Mouse (Mus musculus) limb, embryonic 11.5 days (tissue): Measurements from ENCODE around the gene Fcer1g. TPM values are rescaled to one million over a fixed set of nuclear protein-coding genes. Genes with fewer than 3 reads are reported as not detected.

Experiments used
- ATAC-seq: fragments of 200-750 bp; cut with Nextera tagmentation; 2 replicates; pipeline ENCODE4 v1.8.0; 2017; ENCODE audit warnings: low read depth; ENCODE audit not compliant: insufficient number of reproducible peaks, low FRiP score, low TSS enrichment
- DNase-seq: peaks from one replicate; pipeline ENCODE4 v3.0.0-alpha.2; 2015; ENCODE audit warnings: low spot score
- H3K27ac ChIP-seq: fragments of 300-500 bp; sonication (generic); replicated peaks from 2 replicates; pipeline ENCODE4 v1.5.1; 2014; ENCODE audit warnings: low read depth, mild to moderate bottlenecking, low read length
- H3K27me3 ChIP-seq: fragments of 300-500 bp; sonication (generic); 2 replicates; pipeline ENCODE4 v1.6.1; 2014; ENCODE audit warnings: mild to moderate bottlenecking, low read length, mixed read lengths; ENCODE audit not compliant: control insufficient read depth, insufficient read depth
- H3K36me3 ChIP-seq: fragments of 300-500 bp; sonication (generic); 2 replicates; pipeline ENCODE4 v1.6.1; 2014; ENCODE audit warnings: mild to moderate bottlenecking, low read length, moderate library complexity, mixed read lengths; ENCODE audit not compliant: control insufficient read depth, insufficient read depth
- H3K4me1 ChIP-seq: fragments of 300-500 bp; sonication (generic); 2 replicates; pipeline ENCODE4 v1.6.1; 2014; ENCODE audit warnings: low read length, mixed read lengths; ENCODE audit not compliant: control insufficient read depth, insufficient read depth
- H3K4me2 ChIP-seq: fragments of 300-500 bp; sonication (generic); 2 replicates; pipeline ENCODE4 v1.6.1; 2014; ENCODE audit warnings: low read depth, mild to moderate bottlenecking, moderate library complexity; ENCODE audit not compliant: severe bottlenecking
- H3K4me3 ChIP-seq: fragments of 300-500 bp; sonication (generic); 2 replicates; pipeline ENCODE4 v1.5.1; 2014; ENCODE audit warnings: low read depth, low read length
- H3K9ac ChIP-seq: fragments of 300-500 bp; sonication (generic); 2 replicates; pipeline ENCODE4 v1.6.1; 2014; ENCODE audit warnings: mild to moderate bottlenecking, low read length
- H3K9me3 ChIP-seq: fragments of 300-500 bp; sonication (generic); 2 replicates; pipeline ENCODE4 v1.6.1; 2016; ENCODE audit warnings: low read length; ENCODE audit not compliant: control insufficient read depth
- WGBS: fragments of 180-500 bp; shearing (Covaris S2); extraction: QIAGEN DNeasy Blood & Tissue Kit; methylation state at CpG from one replicate; pipeline ENCODE4 v1.1.7; 2014; 5-methylcytosine and 5-hydroxymethylcytosine counted together
- polyA plus RNA-seq: library from polyadenylated mRNA; unstranded; fragments of >200 nt; fragmentation: Nextera tagmentation; extraction: Ambion mirVana; gene quantifications from 2 replicates; pipeline ENCODE4 v1.2.1, GENCODE M21; 2014

Gene Fcer1g
- polyA plus RNA-seq, 1 experiment from 2014 or later = 13.2 TPM

- H3K27me3 ChIP-seq = no peaks in the 10 kb centered on the region
- no peak overlapping the region for H3K4me3 ChIP-seq
- no peak for DNase-seq
- no peaks in the 10 kb centered on the region for H3K9me3 ChIP-seq
- no peak overlapping the region for H3K27ac ChIP-seq
- H3K9ac ChIP-seq = no peak overlapping the region
- 92% methylated on average over 5 of the region's 5 CpGs for WGBS
- H3K4me1 ChIP-seq = peaks cover 9% of the 10 kb centered on the region; the same call in 1 of the 2 replicates
- no peak for ATAC-seq
- no peak overlapping the region for H3K4me2 ChIP-seq
- peaks cover 15% of the 10 kb centered on the region; the same call in 1 of the 2 replicates for H3K36me3 ChIP-seq
Observed at GRCm38 (mm10) chr1:171232348-171232747, 1.8 kb downstream of the Fcer1g start.

GRCm38 (mm10) chr1:171231844-171232243 lies 2.3 kb downstream of the Fcer1g start:
- Histone ChIP-seq H3K27ac (no peak overlapping the region), H3K9ac (no peak overlapping the region), H3K36me3 (peaks cover 15% of the 10 kb centered on the region; the same call in 1 of the 2 replicates), H3K4me2 (no peak overlapping the region), H3K27me3 (no peaks in the 10 kb centered on the region), H3K9me3 (no peaks in the 10 kb centered on the region), H3K4me3 (no peak overlapping the region), H3K4me1 (peaks cover 9% of the 10 kb centered on the region; the same call in 1 of the 2 replicates)
- DNase-seq (no peak), ATAC-seq (no peak)
- WGBS = 88% methylated on average over 4 of the region's 4 CpGs

GRCm38 (mm10) chr1:171230215-171230614 lies 4.0 kb downstream of the Fcer1g start:
- no peaks in the 10 kb centered on the region for H3K27me3 ChIP-seq
- peak overlapping the region; percentile 69 for H3K27ac ChIP-seq
- WGBS = 13% methylated on average over 3 of the region's 3 CpGs
- peaks cover 7% of the 10 kb centered on the region; the same call in 1 of the 2 replicates for H3K36me3 ChIP-seq
- H3K9me3 ChIP-seq = no peaks in the 10 kb centered on the region
- H3K4me2 ChIP-seq = no peak overlapping the region
- H3K9ac ChIP-seq = no peak overlapping the region
- ATAC-seq = peak; percentile 52; the same call in 1 of the 2 replicates
- no peak for DNase-seq
- peaks cover 9% of the 10 kb centered on the region; the same call in 1 of the 2 replicates for H3K4me1 ChIP-seq
- H3K4me3 ChIP-seq = no peak overlapping the region

GRCm38 (mm10) chr1:171229750-171230149 lies 4.4 kb downstream of the Fcer1g start:
- Histone ChIP-seq H3K27me3 (no peaks in the 10 kb centered on the region), H3K4me3 (no peak overlapping the region), H3K27ac (peak overlapping the region; percentile 69), H3K9ac (no peak overlapping the region), H3K4me2 (no peak overlapping the region), H3K9me3 (no peaks in the 10 kb centered on the region), H3K36me3 (peaks cover 7% of the 10 kb centered on the region; the same call in 1 of the 2 replicates), H3K4me1 (peaks cover 9% of the 10 kb centered on the region; the same call in 1 of the 2 replicates)
- ATAC-seq (no peak), DNase-seq (peak; percentile 50)
- 36% methylated on average over 6 of the region's 6 CpGs for WGBS

- Histone ChIP-seq H3K9me3 (no peaks in the 10 kb centered on the region), H3K27ac (no peak overlapping the region), H3K4me2 (no peak overlapping the region), H3K4me3 (no peak overlapping the region), H3K9ac (no peak overlapping the region), H3K4me1 (peaks cover 9% of the 10 kb centered on the region; the same call in 1 of the 2 replicates), H3K27me3 (no peaks in the 10 kb centered on the region), H3K36me3 (no peaks in the 10 kb centered on the region)
- 90% methylated on average over 1 of the region's 1 CpGs for WGBS
- DNase-seq (no peak), ATAC-seq (no peak)
Observed at GRCm38 (mm10) chr1:171227879-171228278, 6.3 kb downstream of the Fcer1g start.

GRCm38 (mm10) chr1:171226780-171227179 lies 7.4 kb downstream of the Fcer1g start:
- H3K9me3 ChIP-seq = no peaks in the 10 kb centered on the region
- H3K27ac ChIP-seq = no peak overlapping the region
- H3K27me3 ChIP-seq = no peaks in the 10 kb centered on the region
- H3K9ac ChIP-seq = no peak overlapping the region
- 50% methylated on average over 4 of the region's 4 CpGs for WGBS
- DNase-seq (no peak), ATAC-seq (no peak)
- H3K36me3 ChIP-seq = no peaks in the 10 kb centered on the region
- no peak overlapping the region for H3K4me2 ChIP-seq
- no peak overlapping the region for H3K4me3 ChIP-seq
- peaks cover 9% of the 10 kb centered on the region; the same call in 1 of the 2 replicates for H3K4me1 ChIP-seq

GRCm38 (mm10) chr1:171224857-171225256 lies 9.3 kb downstream of the Fcer1g start, which contains the start of gene Apoa2:
Gene Apoa2 (plus strand): TSS chr1:171225054.
- H3K27ac ChIP-seq = no peak within 1 kb of the TSS
- no peak within 1 kb of the TSS for H3K9ac ChIP-seq
- WGBS = 74% methylated on average over 5 of the region's 5 CpGs
- ATAC-seq (no peak), DNase-seq (no peak)
- H3K4me1 ChIP-seq = peaks cover 9% of the 10 kb centered on the region
- no peaks in the 10 kb centered on the region for H3K36me3 ChIP-seq
- H3K4me2 ChIP-seq = no peak within 1 kb of the TSS
- H3K4me3 ChIP-seq = no peak within 1 kb of the TSS
- H3K27me3 ChIP-seq = no peaks in the 10 kb centered on the region
- no peaks in the 10 kb centered on the region for H3K9me3 ChIP-seq

- no peaks in the 10 kb centered on the region for H3K9me3 ChIP-seq
- WGBS = 73% methylated on average over 2 of the region's 2 CpGs
- no peak overlapping the region for H3K27ac ChIP-seq
- DNase-seq (no peak), ATAC-seq (no peak)
- H3K4me3 ChIP-seq = no peak overlapping the region
- peaks cover 7% of the 10 kb centered on the region; the same call in 1 of the 2 replicates for H3K4me1 ChIP-seq
- no peaks in the 10 kb centered on the region for H3K27me3 ChIP-seq
- H3K9ac ChIP-seq = no peak overlapping the region
- H3K4me2 ChIP-seq = no peak overlapping the region
- no peaks in the 10 kb centered on the region; the same call in 1 of the 2 replicates for H3K36me3 ChIP-seq
Observed at GRCm38 (mm10) chr1:171223796-171224195, 10.4 kb downstream of the Fcer1g start.

- Histone ChIP-seq H3K27ac (no peak overlapping the region), H3K36me3 (no peaks in the 10 kb centered on the region; the same call in 1 of the 2 replicates), H3K27me3 (no peaks in the 10 kb centered on the region), H3K4me3 (peak overlapping the region; percentile 63), H3K9me3 (no peaks in the 10 kb centered on the region), H3K9ac (no peak overlapping the region), H3K4me1 (peaks cover 7% of the 10 kb centered on the region; the same call in 1 of the 2 replicates), H3K4me2 (peak overlapping the region; percentile 24; the same call in 1 of the 2 replicates)
- ATAC-seq (no peak), DNase-seq (no peak)
- WGBS = 85% methylated on average over 6 of the region's 6 CpGs
Observed at GRCm38 (mm10) chr1:171223168-171223567, 11.0 kb downstream of the Fcer1g start.
